Mouse (Mus musculus): Measurements from ENCODE around the gene Kng1.

Gene Kng1

DNA sequence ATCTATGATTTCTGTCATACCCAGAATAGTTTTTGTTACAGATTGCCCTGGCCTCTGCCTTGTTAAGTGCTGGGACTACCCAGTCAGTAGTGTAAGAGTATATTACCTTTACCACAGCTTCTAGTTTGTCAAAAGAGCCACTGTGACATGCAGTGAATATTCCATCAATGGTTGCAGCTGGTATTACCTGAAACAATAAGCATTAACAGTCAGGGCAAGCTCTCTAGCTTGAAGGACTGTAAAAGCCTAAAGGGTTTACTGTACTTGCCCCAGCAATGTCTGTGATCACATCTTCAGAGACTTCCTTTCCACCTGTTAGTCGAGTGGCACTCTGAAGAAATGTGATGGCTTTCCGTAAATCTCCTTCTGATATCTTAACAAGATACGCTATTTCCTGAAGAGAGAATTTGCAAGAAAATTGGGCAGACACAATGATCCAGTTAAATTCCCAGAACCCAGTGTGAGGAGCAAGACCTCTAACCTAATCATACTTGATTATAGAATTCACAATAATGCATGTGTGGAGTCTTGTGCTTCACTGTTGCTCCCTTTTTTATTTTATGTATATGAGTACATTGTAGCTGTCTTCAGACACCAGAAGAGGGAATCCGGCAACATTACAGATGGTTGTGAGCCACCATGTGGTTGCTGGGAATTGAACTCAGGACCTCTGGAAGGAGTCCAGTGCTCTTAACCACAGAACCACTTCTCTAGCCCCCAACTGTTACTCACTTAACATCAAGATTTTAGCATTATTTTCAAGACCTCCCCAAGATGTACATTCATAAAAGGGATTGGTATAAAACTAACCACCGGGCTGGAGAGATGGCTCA, 56.9 kb downstream of the Kng1 start:
- no peak for DNase-seq

- no peak for DNase-seq
These were observed 57.8 kb downstream of the Kng1 start for GRCm38 (mm10) chr16:23115486-23115885.

- DNase-seq, result no peak
These were observed 59.5 kb downstream of the Kng1 start for GRCm38 (mm10) chr16:23117173-23117572.

DNA sequence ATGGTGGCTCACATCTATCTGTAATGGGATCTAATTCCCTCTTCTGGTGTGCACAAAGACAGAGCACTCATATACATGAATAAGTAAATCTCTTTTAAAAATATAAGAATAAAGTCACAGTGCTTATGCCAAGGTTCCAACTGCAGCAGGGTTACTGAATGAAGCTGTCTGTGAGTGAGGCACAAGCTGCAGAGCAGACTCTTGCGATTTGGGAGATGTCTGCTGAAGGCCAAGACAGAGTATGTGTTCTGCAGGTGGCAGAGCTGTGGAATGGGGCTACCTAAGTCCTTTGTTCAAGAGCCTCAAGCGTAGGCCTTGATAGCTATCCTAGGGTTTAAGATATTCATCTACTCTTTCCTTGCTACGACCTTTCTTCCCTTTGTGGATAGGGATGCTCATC, 64.8 kb downstream of the Kng1 start:
- no peak for DNase-seq

DNA sequence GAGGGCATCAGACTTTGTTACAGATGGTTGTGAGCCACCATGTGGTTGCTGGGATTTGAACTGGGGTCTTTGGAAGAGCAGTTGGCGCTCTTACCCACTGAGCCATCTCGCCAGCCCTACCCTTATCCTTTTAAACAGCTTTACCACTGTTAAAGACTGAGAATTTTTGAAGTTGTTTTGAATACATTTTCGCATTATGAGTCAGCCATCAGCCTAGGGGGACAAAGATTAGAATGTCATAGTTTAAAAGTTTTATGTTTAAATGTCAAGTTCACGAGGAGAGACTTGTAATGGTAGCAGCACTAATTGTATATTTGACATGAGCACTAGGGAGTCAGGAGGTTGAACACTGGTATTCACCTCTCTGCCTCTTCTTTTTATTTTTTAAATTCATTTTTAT, 65.4 kb downstream of the Kng1 start:
- no peak for DNase-seq

DNA sequence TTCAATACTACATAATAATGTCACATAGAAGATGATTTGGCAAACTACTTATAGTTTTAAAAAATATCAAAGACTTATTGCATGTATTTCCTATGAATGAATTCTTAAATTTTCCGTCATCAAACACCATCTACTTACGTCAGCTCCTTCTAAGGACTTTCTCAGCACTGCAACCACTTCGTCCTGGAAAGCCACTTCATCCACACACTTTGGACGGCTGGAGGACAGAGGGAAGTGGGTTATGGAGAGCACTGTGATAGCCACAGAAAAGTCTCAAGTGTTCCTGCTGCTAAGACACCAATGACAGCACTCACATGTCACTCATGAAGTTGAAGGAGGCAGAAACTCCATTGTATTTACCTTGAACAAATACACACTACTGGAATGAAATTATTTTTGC, 66.7 kb downstream of the Kng1 start:
- no peak for DNase-seq

DNA sequence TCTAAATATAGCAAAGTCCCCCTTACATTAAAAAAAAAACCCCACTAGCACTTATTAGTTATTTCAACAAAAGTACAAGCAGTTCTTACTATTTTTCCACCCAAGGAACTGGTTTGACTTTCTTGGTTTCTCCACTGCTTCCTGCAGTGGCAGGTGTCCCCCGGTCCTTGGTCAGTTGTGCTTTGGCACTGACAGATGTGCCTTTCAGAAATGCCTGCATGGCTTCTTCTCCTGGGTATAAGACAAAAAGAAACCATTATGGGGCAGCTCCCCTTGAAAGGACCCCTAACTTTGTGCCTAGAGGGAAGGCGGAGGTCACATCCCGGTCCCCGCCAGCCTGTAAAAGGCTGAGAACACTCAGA, 69.6 kb downstream of the Kng1 start:
- no peak for DNase-seq

DNA sequence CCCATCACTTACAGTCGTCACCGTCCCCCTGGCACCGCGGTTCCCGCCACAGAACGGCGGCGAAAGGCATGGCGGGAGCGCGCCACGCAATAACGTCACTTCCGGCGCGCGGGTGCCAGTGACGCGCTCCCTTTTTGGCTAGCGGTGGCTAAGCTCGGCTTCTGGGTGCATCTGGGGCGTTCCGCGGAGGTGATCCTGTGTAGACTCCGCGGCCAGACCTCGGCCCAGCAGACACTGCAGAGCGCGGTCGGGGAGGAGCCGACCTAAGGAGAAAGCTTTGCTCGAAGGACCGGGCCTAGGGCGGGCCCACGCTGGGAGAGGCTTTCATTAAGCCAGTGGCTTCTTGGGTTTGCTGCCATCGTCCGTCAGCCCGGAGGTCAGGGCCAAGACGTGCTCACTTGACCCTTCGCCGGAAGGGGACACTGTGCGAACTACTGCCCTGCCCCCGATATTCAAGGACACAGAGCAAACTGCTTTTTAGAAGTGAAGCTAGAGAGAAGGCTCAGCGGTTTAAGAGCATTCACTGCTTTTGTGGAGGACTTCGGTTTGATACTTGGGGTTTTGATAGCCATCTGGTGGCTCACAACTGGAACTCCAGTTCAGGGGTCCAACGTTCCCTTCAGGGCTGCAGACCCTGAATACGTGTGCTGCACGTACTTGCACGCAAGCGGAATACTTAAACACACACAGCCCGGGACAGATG, 70.2 kb downstream of the Kng1 start, which contains the start of gene Rfc4:
Rfc4 (minus strand) TSS at position 65 of the 703 bp plus-strand sequence.
- peak; percentile 95 for DNase-seq

- DNase-seq, result no peak
These were observed 72.6 kb downstream of the Kng1 start for GRCm38 (mm10) chr16:23130303-23130702.

Data from kidney, adult 18-20 months (tissue).